Mouse (Mus musculus) spleen, adult 18-20 months (tissue): Measurements from ENCODE around the gene Ccdc28a.

Source experiments
- DNase-seq, 2 experiments: peaks; one replicate each; pipeline ENCODE4 v3.0.0; 2022; ENCODE audit warnings: mixed read lengths in 2 of 2

Ccdc28a gene

GRCm38 (mm10) chr10:18234560-18235401 is at the start of gene Ccdc28a:
TSS of gene Ccdc28a (minus strand) at chr10:18234998.
- DNase-seq, result peak; percentile 86 to 96

- DNase-seq, result no peak
Measured at GRCm38 (mm10) chr10:18283991-18284390, 49.2 kb upstream of the Ccdc28a start.

GRCm38 (mm10) chr10:18276090-18276734 is 41.4 kb upstream of the Ccdc28a start:
- DNase-seq, result no peak

GRCm38 (mm10) chr10:18251345-18251744 is 16.5 kb upstream of the Ccdc28a start:
- DNase-seq, result no peak

- DNase-seq, result no peak
Measured at GRCm38 (mm10) chr10:18243614-18244013, 8.8 kb upstream of the Ccdc28a start.

GRCm38 (mm10) chr10:18237191-18237590 is 2.4 kb upstream of the Ccdc28a start:
- DNase-seq, result no peak

GRCm38 (mm10) chr10:18236328-18236927 is 1.6 kb upstream of the Ccdc28a start:
- DNase-seq, result no peak

GRCm38 (mm10) chr10:18235402-18235747 is 577 bp upstream of the Ccdc28a start:
- no peak for DNase-seq

- DNase-seq, result no peak
Measured at GRCm38 (mm10) chr10:18233891-18234290, 907 bp downstream of the Ccdc28a start.

GRCm38 (mm10) chr10:18224386-18224785 is 10.4 kb downstream of the Ccdc28a start:
- no peak for DNase-seq

GRCm38 (mm10) chr10:18219351-18219750 is 15.4 kb downstream of the Ccdc28a start:
- no peak for DNase-seq

- no peak for DNase-seq
Measured at GRCm38 (mm10) chr10:18214124-18214523, 20.7 kb downstream of the Ccdc28a start.

GRCm38 (mm10) chr10:18213373-18213772 is 21.4 kb downstream of the Ccdc28a start:
- DNase-seq, result no peak

GRCm38 (mm10) chr10:18210726-18211125 is 24.1 kb downstream of the Ccdc28a start, which contains the start of gene Ect2l:
TSS of gene Ect2l (minus strand) at chr10:18210890.
- DNase-seq, result no peak

GRCm38 (mm10) chr10:18210119-18210518 is 24.7 kb downstream of the Ccdc28a start:
- no peak for DNase-seq

- DNase-seq, result no peak
Measured at GRCm38 (mm10) chr10:18204067-18204466, 30.7 kb downstream of the Ccdc28a start.

- no peak for DNase-seq
Measured at GRCm38 (mm10) chr10:18202401-18202800, 32.4 kb downstream of the Ccdc28a start.

- no peak for DNase-seq
Measured at GRCm38 (mm10) chr10:18200656-18201055, 34.1 kb downstream of the Ccdc28a start.

- DNase-seq, result no peak
Measured at GRCm38 (mm10) chr10:18199919-18200318, 34.9 kb downstream of the Ccdc28a start.

GRCm38 (mm10) chr10:18198286-18199015 is 36.3 kb downstream of the Ccdc28a start:
- DNase-seq, result no peak

GRCm38 (mm10) chr10:18197206-18197979 is 37.4 kb downstream of the Ccdc28a start:
- DNase-seq, result peak in 1 of 2 experiments; percentile 68

GRCm38 (mm10) chr10:18194737-18195141 is 40.1 kb downstream of the Ccdc28a start:
- no peak for DNase-seq
